Mouse (Mus musculus) lung, postnatal 0 days (tissue): ENCODE data around the gene Mrnip.

Source experiments
- CTCF ChIP-seq: IDR thresholded peaks from 2 replicates; pipeline ENCODE4 v1.5.1; 2016; ENCODE audit warnings: antibody characterized with exemption, mild to moderate bottlenecking
- EP300 ChIP-seq: IDR thresholded peaks from 2 replicates; pipeline ENCODE4 v1.6.1; 2016; ENCODE audit warnings: antibody characterized with exemption, mild to moderate bottlenecking, control low read depth

DNA sequence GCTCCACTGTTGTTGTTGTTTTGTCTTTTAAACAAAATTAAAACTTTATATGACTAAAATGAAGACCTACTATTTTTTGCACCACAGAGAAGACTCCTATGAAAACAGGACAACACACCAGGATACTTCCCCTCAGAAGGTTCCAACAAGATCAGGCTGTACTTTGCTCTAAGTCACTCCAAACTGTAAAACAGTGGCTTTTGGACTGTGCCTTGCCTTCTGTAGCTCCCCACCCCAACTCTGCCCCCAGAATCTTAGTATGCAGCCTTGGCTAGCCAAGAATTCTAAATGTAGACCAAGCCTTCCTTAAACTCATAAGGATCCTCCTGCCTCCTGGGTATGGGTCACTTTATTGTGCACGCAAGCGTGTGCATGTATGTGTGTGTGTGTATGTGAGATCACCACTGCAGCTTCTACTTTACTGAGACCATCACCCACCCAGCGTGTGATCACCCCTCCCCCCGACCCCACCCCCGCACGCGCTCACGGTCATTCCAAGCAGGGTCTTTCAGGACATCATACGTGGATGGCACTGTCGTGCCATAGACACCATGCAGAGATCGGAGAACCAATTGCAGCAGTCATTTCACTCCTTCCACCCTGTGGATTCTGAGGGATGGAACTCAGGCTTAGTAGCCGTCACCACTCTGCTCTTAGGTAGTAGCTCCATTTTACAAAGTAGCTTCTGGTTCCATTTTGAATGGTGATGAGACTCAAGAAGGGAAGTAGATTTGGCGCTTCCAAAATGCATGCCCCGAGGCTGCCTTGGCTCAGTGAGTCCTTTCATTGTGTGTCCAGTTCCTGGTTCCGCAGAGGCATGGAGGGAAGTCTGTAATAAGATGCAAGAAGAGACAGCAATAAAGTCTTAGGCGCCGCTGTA, 49.8 kb downstream of the Mrnip start:
- TF ChIP-seq EP300 (no peak), CTCF (no peak)
